Mouse (Mus musculus) MEL (cell line): ENCODE results near the gene Hsd3b7.

Source experiments
- BHLHE40 ChIP-seq: IDR thresholded peaks from 2 replicates; pipeline ENCODE4 v1.6.1; 2012; ENCODE audit warnings: low read depth, mild to moderate bottlenecking, inconsistent platforms, low read length, improper control_type of control experiment, borderline replicate concordance
- CTCF ChIP-seq, 3 experiments: IDR thresholded peaks in 2 of 3; conservative IDR thresholded peaks in 1 of 3; 2 replicates each; pipeline ENCODE4 v1.5.1; 2011 to 2012; ENCODE audit warnings: low read length in 3 of 3, low read depth in 2 of 3, mild to moderate bottlenecking in 2 of 3, improper control_type of control experiment in 1 of 3, inconsistent platforms in 1 of 3, mixed read lengths in 1 of 3, moderate library complexity in 1 of 3; ENCODE audit not compliant: control insufficient read depth in 1 of 3, insufficient read depth in 1 of 3, poor library complexity in 1 of 3, severe bottlenecking in 1 of 3
- EP300 ChIP-seq, 2 experiments: IDR thresholded peaks; 2 replicates each; pipeline ENCODE4 v1.6.1; 2011; ENCODE audit warnings: improper control_type of control experiment in 2 of 2, low read length in 2 of 2, low read depth in 1 of 2, mild to moderate bottlenecking in 1 of 2
- GATA1 ChIP-seq: IDR thresholded peaks from 2 replicates; pipeline ENCODE4 v1.6.1; 2011; ENCODE audit warnings: low read depth, low read length, improper control_type of control experiment
- MAFK ChIP-seq: IDR thresholded peaks from 2 replicates; pipeline ENCODE4 v1.6.1; 2011; ENCODE audit warnings: low read depth, mild to moderate bottlenecking, low read length, improper control_type of control experiment, borderline replicate concordance
- MAX ChIP-seq: IDR thresholded peaks from 2 replicates; pipeline ENCODE4 v1.6.1; 2011; ENCODE audit warnings: low read length, improper control_type of control experiment
- MYB ChIP-seq: IDR thresholded peaks from 2 replicates; pipeline ENCODE4 v1.6.1; 2011; ENCODE audit warnings: mild to moderate bottlenecking, low read depth, low read length, improper control_type of control experiment
- NELFE ChIP-seq: IDR thresholded peaks from 2 replicates; pipeline ENCODE4 v1.6.1; 2011; ENCODE audit warnings: low read depth, low read length, improper control_type of control experiment
- POLR2A ChIP-seq, 2 experiments: IDR thresholded peaks; 2 replicates each; pipeline ENCODE4 v1.6.1; 2011 to 2012; ENCODE audit warnings: low read length in 2 of 2, mild to moderate bottlenecking in 2 of 2, control low read depth in 1 of 2, improper control_type of control experiment in 1 of 2, low read depth in 1 of 2, moderate library complexity in 1 of 2; ENCODE audit not compliant: control insufficient read depth in 1 of 2, insufficient read depth in 1 of 2, poor library complexity in 1 of 2
- ZC3H11A ChIP-seq: IDR thresholded peaks from 2 replicates; pipeline ENCODE4 v1.6.1; 2012; ENCODE audit warnings: low read depth, mild to moderate bottlenecking, inconsistent platforms, low read length, improper control_type of control experiment
- ZMIZ1 ChIP-seq: IDR thresholded peaks from 2 replicates; pipeline ENCODE4 v1.6.1; 2012; ENCODE audit warnings: low read depth, mild to moderate bottlenecking, inconsistent platforms, low read length, improper control_type of control experiment, moderate library complexity

DNA sequence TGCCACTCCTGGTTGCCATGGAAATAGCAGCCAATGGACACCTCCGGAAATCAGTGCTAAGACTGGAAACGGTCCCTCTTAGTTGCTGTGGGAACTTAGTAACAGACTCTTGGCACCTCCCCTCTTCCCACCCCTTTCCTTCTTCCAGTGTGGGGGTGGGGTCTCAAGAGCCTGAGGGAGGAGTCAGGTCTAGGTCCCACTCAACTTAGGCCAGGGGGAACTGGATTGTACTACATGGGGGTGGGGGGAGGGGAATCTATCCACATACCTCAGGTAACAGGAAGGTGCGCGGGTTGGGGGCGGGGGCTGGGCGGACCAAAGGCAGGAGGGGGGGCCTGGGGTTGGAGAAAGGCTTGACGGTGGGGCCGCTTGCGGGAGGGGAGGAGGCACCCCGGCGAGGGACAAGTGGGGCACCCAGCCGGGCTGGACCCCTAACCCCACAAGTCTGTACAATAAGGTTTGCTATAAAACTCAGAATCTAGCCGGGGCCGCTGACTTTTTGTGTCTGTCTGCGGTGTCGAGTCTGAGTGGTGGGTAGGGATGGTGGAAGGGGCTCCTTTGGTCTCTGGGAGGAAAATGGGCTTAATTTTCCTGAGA, 31.3 kb upstream of the Hsd3b7 start:
- TF ChIP-seq CTCF (IDR thresholded peaks at IDR 0.05 in 2 of 3, conservative IDR thresholded peaks at IDR 0.05 in 1 of 3; ENCODE audit: control insufficient read depth in 1 of 3, insufficient read depth in 1 of 3, low read depth in 2 of 3, low read length in 3 of 3, poor library complexity in 1 of 3, severe bottlenecking in 1 of 3) (no peak), GATA1 (no peak), BHLHE40 (0 out of 2 replicates have a peak, but pooled peaks have one; percentile 29), NELFE (peak; percentile 24; the same call in 1 of the 2 replicates), ZC3H11A (no peak), POLR2A (IDR thresholded peaks at IDR 0.05; ENCODE audit: control insufficient read depth in 1 of 2, insufficient read depth in 1 of 2, low read depth in 1 of 2, low read length in 2 of 2, poor library complexity in 1 of 2) (no peak), MAFK (no peak), MAX (no peak), ZMIZ1 (no peak), EP300 (IDR thresholded peaks at IDR 0.05; ENCODE audit: low read depth in 1 of 2, low read length in 2 of 2) (peak in 1 of 2 experiments; percentile 33; a peak in 1 of 4 replicates), MYB (0 out of 2 replicates have a peak, but pooled peaks have one; percentile 18)
